Mouse (Mus musculus): ENCODE measurements at regions not wholly inside any gene's neighbourhood (a gene's known extent, or its start where the extent isn't known, plus 50 kb on each side); places are given as distances from the start of the nearest gene placed in this dataset.

GRCm38 (mm10) chr11:20464564-20464963, 78.5 kb upstream of the Sertad2 start:
- TF ChIP-seq CTCF (IDR thresholded peaks at IDR 0.05; ENCODE audit: low read depth) = no peak
- no peak for TF ChIP-seq EP300 (optimal IDR thresholded peaks at IDR 0.05)
